Mouse (Mus musculus) embryonic fibroblast, embryonic 13.5 days (primary cell): ENCODE results near the gene Map4k5.

ENCODE experiments used
- CTCF ChIP-seq: IDR thresholded peaks from 2 replicates; pipeline ENCODE4 v1.5.1; 2011; ENCODE audit warnings: mild to moderate bottlenecking, control low read depth, low read length, moderate library complexity, borderline replicate concordance; ENCODE audit not compliant: insufficient read depth
- POLR2A ChIP-seq: IDR thresholded peaks from 2 replicates; pipeline ENCODE4 v1.6.1; 2011; ENCODE audit warnings: low read depth, mild to moderate bottlenecking, control low read depth, low read length, moderate library complexity

- TF ChIP-seq CTCF, result no peak
- no peak for TF ChIP-seq POLR2A
Measured at GRCm38 (mm10) chr12:69800586-69800985, 92.4 kb downstream of the Map4k5 start.
